Mouse (Mus musculus): Measurements from ENCODE around the gene Hes3. TPM values are rescaled to one million over a fixed set of nuclear protein-coding genes. Genes with fewer than 3 reads are reported as not detected.

Gene Hes3
- polyA plus RNA-seq, 1 experiment from 2014 or later: 0.07 TPM

GRCm38 (mm10) chr4:152282721-152283120, 8.7 kb downstream of the Hes3 start:
- DNase-seq (ENCODE audit: low spot score): no peak

- DNase-seq (ENCODE audit: low spot score): no peak
Measured at GRCm38 (mm10) chr4:152281601-152282000, 9.9 kb downstream of the Hes3 start.

GRCm38 (mm10) chr4:152278986-152279385, 12.5 kb downstream of the Hes3 start:
- no peak for DNase-seq (ENCODE audit: low spot score)

- no peak for DNase-seq (ENCODE audit: low spot score)
Measured at GRCm38 (mm10) chr4:152277916-152278315, 13.5 kb downstream of the Hes3 start.

- no peak for DNase-seq (ENCODE audit: low spot score)
Measured at GRCm38 (mm10) chr4:152276389-152277347, 14.8 kb downstream of the Hes3 start.

- no peak for DNase-seq (ENCODE audit: low spot score)
Measured at GRCm38 (mm10) chr4:152274681-152275131, 16.8 kb downstream of the Hes3 start.

GRCm38 (mm10) chr4:152273621-152274236, 17.7 kb downstream of the Hes3 start, which contains the start of gene Gpr153:
Gene Gpr153, plus strand, starts transcription at chr4:152274232.
- DNase-seq (ENCODE audit: low spot score): no peak

- DNase-seq (ENCODE audit: low spot score): no peak
Measured at GRCm38 (mm10) chr4:152273191-152273590, 18.3 kb downstream of the Hes3 start.

- no peak for DNase-seq (ENCODE audit: low spot score)
Measured at GRCm38 (mm10) chr4:152272449-152273049, 18.9 kb downstream of the Hes3 start.

GRCm38 (mm10) chr4:152272006-152272405, 19.5 kb downstream of the Hes3 start:
- no peak for DNase-seq (ENCODE audit: low spot score)

- DNase-seq (ENCODE audit: low spot score): no peak
Measured at GRCm38 (mm10) chr4:152271334-152271733, 20.1 kb downstream of the Hes3 start.

- no peak for DNase-seq (ENCODE audit: low spot score)
Measured at GRCm38 (mm10) chr4:152270599-152270998, 20.9 kb downstream of the Hes3 start.

GRCm38 (mm10) chr4:152269967-152270366, 21.5 kb downstream of the Hes3 start:
- no peak for DNase-seq (ENCODE audit: low spot score)

- DNase-seq (ENCODE audit: low spot score): no peak
Measured at GRCm38 (mm10) chr4:152267748-152268369, 23.6 kb downstream of the Hes3 start.

GRCm38 (mm10) chr4:152266236-152266895, 25.1 kb downstream of the Hes3 start:
- no peak for DNase-seq (ENCODE audit: low spot score)

- no peak for DNase-seq (ENCODE audit: low spot score)
Measured at GRCm38 (mm10) chr4:152265791-152266190, 25.7 kb downstream of the Hes3 start.

GRCm38 (mm10) chr4:152264867-152265568, 26.4 kb downstream of the Hes3 start:
- DNase-seq (ENCODE audit: low spot score): no peak

GRCm38 (mm10) chr4:152264177-152264530, 27.3 kb downstream of the Hes3 start:
- no peak for DNase-seq (ENCODE audit: low spot score)

- no peak for DNase-seq (ENCODE audit: low spot score)
Measured at GRCm38 (mm10) chr4:152263512-152264176, 27.8 kb downstream of the Hes3 start.

GRCm38 (mm10) chr4:152263089-152263488, 28.4 kb downstream of the Hes3 start:
- DNase-seq (ENCODE audit: low spot score): no peak

All from thymus, postnatal 0 days (tissue).